Mouse (Mus musculus): ENCODE data around the gene Eif2ak4. TPM values are rescaled to one million over a fixed set of nuclear protein-coding genes. Genes with fewer than 3 reads are reported as not detected.

Gene Eif2ak4
- polyA plus RNA-seq, 1 experiment: 5.7 TPM

DNA sequence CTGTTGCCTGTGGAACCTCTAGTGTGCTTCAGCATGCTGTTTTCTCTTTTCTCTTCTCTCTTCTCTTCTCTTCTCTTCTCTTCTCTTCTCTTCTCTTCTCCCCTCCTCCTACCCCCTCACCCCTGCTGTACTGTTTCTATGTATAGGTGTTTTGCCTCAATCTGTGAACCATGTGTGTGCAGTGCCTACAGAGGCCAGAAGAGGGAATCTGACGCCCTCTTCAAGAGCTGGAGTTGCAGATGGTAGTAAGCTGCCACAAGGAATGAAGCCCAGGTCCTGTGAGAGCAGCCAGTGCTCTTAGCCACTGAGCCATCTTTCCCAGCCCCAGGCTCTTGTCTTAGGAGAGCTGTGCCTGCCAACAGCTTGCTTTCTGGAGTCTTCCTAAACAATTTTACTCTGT lies 78.2 kb downstream of the Eif2ak4 start:
- Histone ChIP-seq H3K4me3 (ENCODE audit: insufficient read depth, low read depth, low read length) (no peak overlapping the region; the same call in 1 of the 2 replicates), H3K4me1 (ENCODE audit: control insufficient read depth, insufficient read depth, insufficient read length, low read length) (peaks cover 4% of the 10 kb centered on the region; the same call in 1 of the 2 replicates), H3K27ac (replicated peaks; ENCODE audit: low read depth, low read length) (peak overlapping the region; percentile 90)

DNA sequence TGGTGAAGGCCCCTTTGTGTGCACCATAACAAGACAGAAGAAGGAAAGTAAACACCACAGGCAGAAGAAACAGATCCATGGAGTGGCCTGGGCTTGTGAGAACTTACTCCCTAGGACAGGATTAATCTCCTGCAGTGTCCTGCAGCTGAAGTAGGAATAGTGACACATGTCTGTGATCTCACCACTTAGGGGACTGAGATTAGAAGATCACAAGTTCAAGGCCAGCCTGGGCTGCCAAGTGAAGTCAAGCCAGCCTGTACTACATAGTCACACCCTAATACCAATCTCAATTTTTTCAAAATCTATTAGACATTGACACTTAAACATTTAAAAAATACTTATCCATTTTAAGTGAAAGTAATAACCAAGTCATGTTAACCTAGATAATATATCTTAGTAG lies 79.9 kb downstream of the Eif2ak4 start:
- no peak overlapping the region for H3K27ac ChIP-seq (replicated peaks; ENCODE audit: low read depth, low read length)
- peaks cover 4% of the 10 kb centered on the region; the same call in 1 of the 2 replicates for H3K4me1 ChIP-seq (ENCODE audit: control insufficient read depth, insufficient read depth, insufficient read length, low read length)
- H3K4me3 ChIP-seq (ENCODE audit: insufficient read depth, low read depth, low read length): no peak overlapping the region

DNA sequence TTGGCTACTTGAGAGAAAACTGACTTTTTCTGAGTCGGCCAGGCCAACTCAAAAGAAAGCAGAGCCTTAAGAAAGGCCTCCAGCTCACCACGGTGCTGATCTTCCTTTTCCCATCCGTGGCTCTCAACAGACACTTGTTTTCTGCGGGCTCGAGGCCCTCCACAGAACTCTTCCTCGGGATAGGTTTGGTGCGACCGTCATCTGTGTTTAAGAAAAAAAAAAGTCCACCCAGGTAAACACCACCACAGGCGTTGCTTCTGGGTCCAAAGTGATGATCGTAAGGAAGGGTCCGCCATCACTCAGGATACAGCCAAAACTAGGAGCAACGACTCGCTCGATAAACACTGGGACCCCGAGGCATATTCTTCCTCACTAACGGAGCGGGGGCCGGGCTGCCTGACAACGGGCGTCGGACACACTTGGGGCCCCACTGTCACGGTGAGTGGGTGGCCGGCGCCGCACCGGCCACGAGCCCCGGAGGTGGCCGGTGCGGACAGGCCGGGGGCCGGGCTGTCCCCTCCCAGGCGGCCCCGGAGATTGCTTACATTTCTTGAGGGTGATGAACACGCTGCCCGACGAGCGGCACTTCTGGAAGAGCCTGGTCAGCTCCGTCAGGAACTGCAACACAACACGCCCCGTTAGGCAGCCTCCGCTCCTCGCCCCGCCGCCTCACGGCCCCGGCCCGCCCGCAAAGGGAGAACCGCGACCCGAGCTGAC lies 90.6 kb downstream of the Eif2ak4 start:
- 0 out of 2 replicates have a peak overlapping the region, but pooled peaks have one; percentile 26 for H3K27ac ChIP-seq (replicated peaks; ENCODE audit: low read depth, low read length)
- peaks cover 8% of the 10 kb centered on the region for H3K4me1 ChIP-seq (ENCODE audit: control insufficient read depth, insufficient read depth, insufficient read length, low read length)
- peak overlapping the region; percentile 83 for H3K4me3 ChIP-seq (ENCODE audit: insufficient read depth, low read depth, low read length)

DNA sequence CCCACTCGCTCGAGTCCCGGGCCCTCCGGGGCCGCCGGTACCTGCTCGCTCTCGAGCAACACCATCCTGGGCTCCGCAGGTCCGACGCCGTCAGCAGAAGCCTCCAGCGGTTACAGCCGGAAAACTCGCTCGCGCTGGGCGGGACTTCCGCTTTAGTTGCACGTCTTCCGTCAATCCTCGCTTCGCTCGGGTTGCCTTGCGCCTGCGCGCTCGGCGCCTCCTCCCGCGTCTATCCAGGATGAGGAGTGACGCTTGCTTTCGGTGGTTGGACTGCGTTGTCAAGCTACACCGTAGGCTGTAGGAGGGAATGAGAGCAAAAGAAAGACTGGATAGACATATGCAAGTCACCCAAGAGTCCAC lies 91.1 kb downstream of the Eif2ak4 start, which contains the start of gene Srp14:
Srp14 (minus strand) TSS at position 162 of the 360 bp plus-strand sequence.
- H3K4me1 ChIP-seq (ENCODE audit: control insufficient read depth, insufficient read depth, insufficient read length, low read length): peaks cover 8% of the 10 kb centered on the region
- H3K4me3 ChIP-seq (ENCODE audit: insufficient read depth, low read depth, low read length): peak within 1 kb of the TSS; percentile 83
- H3K27ac ChIP-seq (replicated peaks; ENCODE audit: low read depth, low read length): peak within 1 kb of the TSS; percentile 69

DNA sequence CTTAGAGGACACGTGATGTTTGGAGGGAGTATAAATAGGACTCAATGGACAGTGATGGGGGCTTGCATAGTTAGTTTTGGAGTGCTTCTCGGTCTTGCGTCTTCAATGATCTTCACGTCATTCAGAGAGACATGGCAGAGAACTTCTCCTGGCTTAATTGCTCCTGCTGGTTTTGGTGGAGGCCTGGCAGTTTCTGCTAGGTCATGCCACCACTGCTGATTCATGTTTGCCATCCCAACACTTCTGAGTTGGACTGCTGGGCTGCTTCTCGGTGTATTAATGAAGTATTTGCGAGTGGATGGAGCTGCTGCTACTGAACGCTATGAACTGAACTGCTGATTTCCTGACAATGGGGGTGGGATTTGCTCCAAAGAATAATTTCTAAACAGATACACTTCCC lies 92.5 kb downstream of the Eif2ak4 start:
- no peak overlapping the region for H3K27ac ChIP-seq (replicated peaks; ENCODE audit: low read depth, low read length)
- no peak overlapping the region for H3K4me3 ChIP-seq (ENCODE audit: insufficient read depth, low read depth, low read length)
- H3K4me1 ChIP-seq (ENCODE audit: control insufficient read depth, insufficient read depth, insufficient read length, low read length): peaks cover 8% of the 10 kb centered on the region

DNA sequence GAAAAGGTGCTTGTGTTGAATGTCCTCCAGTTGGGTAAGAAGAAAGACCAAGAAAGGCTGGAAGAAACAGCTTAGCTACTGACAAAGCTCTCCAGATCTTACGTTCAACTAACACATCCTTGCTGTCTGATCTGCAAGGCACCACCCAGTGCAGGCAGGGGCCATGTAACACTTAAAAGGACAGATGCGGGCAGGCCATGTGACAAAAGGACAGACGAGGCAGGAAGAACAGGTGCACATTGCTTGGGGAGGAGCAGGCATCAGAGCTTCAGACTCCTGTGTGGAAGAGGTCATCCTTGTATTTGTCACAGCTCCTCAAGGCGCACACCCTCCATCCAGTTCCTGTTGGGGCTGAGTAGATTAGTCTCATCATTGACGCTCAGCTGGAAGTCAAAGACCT lies 94.6 kb downstream of the Eif2ak4 start:
- no peak overlapping the region for H3K27ac ChIP-seq (replicated peaks; ENCODE audit: low read depth, low read length)
- H3K4me3 ChIP-seq (ENCODE audit: insufficient read depth, low read depth, low read length): no peak overlapping the region
- H3K4me1 ChIP-seq (ENCODE audit: control insufficient read depth, insufficient read depth, insufficient read length, low read length): peaks cover 8% of the 10 kb centered on the region

DNA sequence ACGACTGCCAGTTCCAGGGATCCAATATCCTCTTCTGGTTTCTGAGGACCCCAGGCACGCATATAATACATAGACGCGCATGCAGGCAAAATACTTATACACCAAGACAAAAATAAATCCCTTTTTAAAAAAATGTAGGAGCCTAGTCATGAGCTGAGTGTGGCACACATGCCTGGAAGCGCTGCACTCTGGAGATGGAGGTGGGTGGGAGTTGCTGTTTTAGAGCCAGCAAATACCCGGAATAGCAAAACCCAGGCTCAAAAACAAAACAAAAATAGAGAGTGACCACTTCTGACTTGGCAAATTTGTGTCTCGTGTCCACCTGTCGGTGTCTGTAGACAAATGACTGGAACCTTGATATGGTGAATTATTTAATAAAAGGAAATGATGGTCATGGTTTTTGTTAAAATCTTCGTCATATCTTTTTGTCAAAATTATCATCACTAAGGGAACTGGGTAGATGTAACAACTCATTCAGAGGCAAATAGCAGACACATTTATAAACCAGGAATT lies 96.0 kb downstream of the Eif2ak4 start:
- no peak overlapping the region for H3K27ac ChIP-seq (replicated peaks; ENCODE audit: low read depth, low read length)
- no peaks in the 10 kb centered on the region for H3K4me1 ChIP-seq (ENCODE audit: control insufficient read depth, insufficient read depth, insufficient read length, low read length)
- H3K4me3 ChIP-seq (ENCODE audit: insufficient read depth, low read depth, low read length): no peak overlapping the region

DNA sequence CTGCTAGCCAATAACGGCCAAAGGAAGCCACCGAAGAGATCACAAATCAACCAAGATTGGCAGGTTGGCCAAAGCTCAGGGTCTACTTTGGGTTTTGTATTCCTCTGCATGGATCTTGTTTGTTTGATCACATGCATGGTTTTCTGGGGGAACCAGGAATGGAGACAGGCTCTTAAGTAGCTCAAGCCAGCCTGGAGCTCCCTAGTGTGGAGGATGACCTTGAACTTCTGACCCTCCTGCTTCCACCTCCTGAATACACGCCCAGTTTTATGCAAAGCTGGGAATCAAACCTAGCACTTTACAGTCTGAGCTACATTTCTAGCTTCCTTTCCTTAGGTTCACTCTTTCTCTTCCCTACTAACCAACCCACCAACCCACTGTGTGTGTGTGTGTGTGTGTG lies 97.0 kb downstream of the Eif2ak4 start:
- peaks cover 2% of the 10 kb centered on the region for H3K4me1 ChIP-seq (ENCODE audit: control insufficient read depth, insufficient read depth, insufficient read length, low read length)
- H3K27ac ChIP-seq (replicated peaks; ENCODE audit: low read depth, low read length): no peak overlapping the region
- no peak overlapping the region for H3K4me3 ChIP-seq (ENCODE audit: insufficient read depth, low read depth, low read length)

DNA sequence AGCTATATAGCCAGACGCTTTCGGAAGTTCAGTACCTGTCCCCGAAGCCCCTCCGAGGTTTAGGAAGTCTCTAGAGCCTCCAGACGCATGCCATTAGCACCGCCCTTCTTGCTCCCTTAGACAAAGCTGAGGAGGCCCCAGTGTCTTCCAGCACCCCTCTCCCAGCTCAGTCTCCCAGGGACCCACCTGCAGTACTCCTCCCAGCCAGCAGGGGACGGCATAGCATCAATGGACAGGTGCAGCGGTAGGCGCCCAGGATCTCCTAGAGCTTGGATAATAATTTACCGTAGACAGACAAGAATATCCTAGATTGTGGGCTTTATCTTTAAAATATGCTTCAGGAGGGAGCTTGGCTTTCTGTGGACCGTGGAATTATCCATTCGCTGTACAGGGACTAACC lies 98.5 kb downstream of the Eif2ak4 start:
- Histone ChIP-seq H3K4me1 (ENCODE audit: control insufficient read depth, insufficient read depth, insufficient read length, low read length) (peaks cover 15% of the 10 kb centered on the region), H3K4me3 (ENCODE audit: insufficient read depth, low read depth, low read length) (no peak overlapping the region)

DNA sequence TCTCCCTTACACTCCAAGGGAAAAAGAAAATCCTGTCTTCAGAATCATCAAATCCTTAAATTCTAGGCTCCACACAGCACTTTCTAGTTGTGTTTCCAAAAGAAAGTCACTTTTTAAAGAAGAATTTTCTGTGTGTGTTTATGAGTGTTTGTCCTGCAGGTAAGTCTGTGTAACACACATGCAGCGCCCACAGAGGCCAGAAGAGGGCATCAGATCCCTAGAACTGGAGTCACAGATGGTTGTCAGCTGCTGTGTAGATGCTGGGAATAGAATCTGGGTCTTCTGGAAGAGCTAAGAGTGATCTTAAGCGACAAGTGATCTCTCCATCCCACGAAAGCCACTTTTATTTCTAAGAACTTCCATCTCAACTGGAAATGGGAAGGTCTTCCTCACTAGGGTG lies 99.4 kb downstream of the Eif2ak4 start:
- H3K4me1 ChIP-seq (ENCODE audit: control insufficient read depth, insufficient read depth, insufficient read length, low read length): peaks cover 17% of the 10 kb centered on the region
- H3K27ac ChIP-seq (replicated peaks; ENCODE audit: low read depth, low read length): no peak overlapping the region
- H3K4me3 ChIP-seq (ENCODE audit: insufficient read depth, low read depth, low read length): no peak overlapping the region

More for the DNA sequence above, 98.5 kb downstream of the Eif2ak4 start:
- no peak overlapping the region for H3K27ac ChIP-seq (replicated peaks; ENCODE audit: low read depth, low read length)

DNA sequence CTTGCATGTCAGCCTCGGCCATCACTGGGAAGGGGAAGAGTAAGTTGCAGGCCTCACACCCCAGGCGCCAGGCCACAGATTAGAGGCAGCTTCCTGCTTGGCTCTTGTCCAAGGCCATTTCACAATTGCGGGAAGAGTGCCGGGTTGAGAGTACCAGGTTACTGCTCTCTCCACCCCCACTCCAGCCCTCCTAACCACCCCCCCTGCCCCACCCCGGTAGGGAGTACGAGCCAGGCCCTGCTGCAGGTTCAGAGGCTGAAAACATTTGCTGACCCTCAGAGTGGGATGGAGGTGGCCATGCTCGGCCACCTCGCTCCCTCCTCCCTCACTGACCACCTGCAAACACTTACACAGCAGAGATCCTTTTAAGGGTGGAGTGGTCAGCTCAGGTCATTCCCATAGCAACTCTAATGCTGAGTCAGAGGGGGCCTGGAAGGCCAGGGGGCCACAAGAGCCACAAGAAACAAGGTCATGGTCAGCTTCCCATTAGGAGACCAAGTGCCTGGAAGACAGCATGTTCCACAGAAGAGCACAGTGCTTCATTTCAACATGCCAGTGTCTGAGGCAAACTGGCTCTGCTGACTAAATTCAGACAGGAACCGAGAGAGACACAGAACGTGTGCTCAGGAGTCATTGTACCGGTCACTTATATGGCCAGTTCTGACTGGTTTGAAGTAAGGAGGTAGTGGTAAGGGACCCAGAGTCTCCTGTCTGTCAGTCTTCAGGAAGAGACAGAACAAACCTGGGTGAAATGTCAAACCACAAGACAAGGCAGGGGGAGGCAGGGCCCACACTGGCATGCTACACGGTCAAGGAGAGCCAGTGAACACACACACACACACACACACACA lies 102.0 kb downstream of the Eif2ak4 start:
- Histone ChIP-seq H3K27ac (replicated peaks; ENCODE audit: low read depth, low read length) (0 out of 2 replicates have a peak overlapping the region, but pooled peaks have one; percentile 3), H3K4me1 (ENCODE audit: control insufficient read depth, insufficient read depth, insufficient read length, low read length) (peaks cover 17% of the 10 kb centered on the region), H3K4me3 (ENCODE audit: insufficient read depth, low read depth, low read length) (no peak overlapping the region)

DNA sequence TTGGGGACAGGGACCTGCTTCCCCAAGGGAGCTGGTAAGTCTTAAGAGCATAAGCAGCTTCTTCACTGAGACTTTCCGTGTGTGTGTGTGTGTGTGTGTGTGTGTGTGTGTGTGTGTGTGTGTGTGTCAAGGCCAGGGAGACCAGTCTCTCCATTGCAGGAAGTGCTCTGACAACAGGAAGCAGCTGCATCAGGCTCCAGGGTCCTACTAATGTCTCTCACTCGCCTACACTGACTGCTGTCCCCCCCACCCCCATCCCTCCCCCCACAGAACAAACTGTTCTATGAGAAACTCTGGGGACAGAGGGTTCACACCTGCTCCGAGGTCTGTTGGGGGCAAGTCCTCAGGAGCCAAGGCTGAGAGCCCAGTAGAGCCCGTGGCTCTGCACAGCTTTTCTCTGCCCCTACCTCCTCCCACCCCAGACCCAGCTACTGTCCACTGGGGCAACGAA lies 102.9 kb downstream of the Eif2ak4 start:
- H3K27ac ChIP-seq (replicated peaks; ENCODE audit: low read depth, low read length): 0 out of 2 replicates have a peak overlapping the region, but pooled peaks have one; percentile 3
- peaks cover 17% of the 10 kb centered on the region for H3K4me1 ChIP-seq (ENCODE audit: control insufficient read depth, insufficient read depth, insufficient read length, low read length)
- H3K4me3 ChIP-seq (ENCODE audit: insufficient read depth, low read depth, low read length): no peak overlapping the region

DNA sequence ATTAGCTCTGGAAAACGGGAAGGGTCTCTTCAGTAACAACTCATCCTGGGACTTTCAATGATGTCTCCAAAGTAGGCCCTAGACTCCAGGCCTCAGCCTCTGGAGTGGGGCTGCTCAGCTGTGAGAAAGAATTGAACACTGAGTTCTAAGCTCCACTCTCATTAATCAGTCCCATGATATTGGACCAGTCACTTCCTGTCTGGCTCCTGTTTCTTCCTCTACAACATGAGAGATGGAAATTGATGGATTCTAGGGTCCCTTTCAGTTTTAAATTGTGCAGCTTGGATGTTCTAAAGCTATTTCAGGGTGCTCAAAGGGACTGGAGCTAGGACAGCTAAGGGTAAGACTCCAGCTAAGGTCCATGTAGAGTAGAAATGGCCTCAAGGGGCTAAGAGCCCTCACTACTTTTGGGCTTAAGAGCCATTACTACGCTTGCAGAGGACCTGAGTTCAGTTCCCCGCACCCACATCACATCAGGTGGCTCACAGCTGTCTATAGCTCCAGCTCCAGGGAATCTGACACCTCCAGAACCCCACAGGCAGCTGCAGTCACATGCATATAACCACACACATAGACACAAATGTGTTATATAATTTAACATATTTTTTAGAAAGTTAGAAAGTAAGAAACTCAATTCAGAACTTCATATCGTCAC lies 103.5 kb downstream of the Eif2ak4 start:
- peaks cover 17% of the 10 kb centered on the region for H3K4me1 ChIP-seq (ENCODE audit: control insufficient read depth, insufficient read depth, insufficient read length, low read length)
- 0 out of 2 replicates have a peak overlapping the region, but pooled peaks have one; percentile 8 for H3K27ac ChIP-seq (replicated peaks; ENCODE audit: low read depth, low read length)
- H3K4me3 ChIP-seq (ENCODE audit: insufficient read depth, low read depth, low read length): no peak overlapping the region

DNA sequence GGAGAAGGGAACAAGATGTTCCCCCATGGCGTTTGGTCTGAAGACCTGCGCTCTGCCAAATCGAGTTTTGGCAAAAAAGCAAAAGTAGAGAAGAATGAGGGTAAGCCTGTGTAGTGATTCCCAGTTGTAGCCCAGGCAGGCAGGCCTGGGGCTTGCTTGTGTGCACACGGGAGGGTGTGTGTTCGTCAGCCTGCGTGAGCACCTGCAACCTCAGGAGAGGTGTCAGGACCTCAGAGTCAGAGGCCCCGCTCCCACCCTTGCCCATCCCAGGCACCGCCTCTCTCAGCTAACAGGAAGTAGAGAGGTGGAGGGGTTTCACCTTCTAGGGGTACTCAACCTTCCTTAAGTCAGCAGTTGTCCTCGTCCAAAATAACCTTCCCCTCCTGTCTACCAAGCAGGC lies 106.6 kb downstream of the Eif2ak4 start:
- Histone ChIP-seq H3K4me3 (ENCODE audit: insufficient read depth, low read depth, low read length) (no peak overlapping the region), H3K27ac (replicated peaks; ENCODE audit: low read depth, low read length) (no peak overlapping the region), H3K4me1 (ENCODE audit: control insufficient read depth, insufficient read depth, insufficient read length, low read length) (peaks cover 17% of the 10 kb centered on the region)

DNA sequence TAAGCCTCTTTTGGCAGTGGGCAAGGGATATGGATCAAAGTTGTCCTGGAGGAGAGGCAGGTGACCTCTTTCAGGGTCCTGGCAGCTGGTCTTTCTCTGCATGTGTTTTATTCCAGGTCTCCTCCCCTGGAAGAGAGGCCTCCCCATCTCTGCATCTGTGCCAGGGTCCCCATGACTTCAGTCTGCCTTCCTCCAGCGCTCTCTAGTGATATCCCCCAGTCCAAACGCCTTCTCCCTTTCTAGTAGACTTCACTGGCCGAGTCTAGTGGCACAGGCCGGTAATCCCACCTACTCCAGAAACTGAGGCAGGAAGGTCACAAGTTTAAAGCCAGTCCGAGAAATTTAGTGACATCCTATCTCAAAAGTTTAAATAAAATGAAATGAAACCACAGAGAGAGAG lies 109.5 kb downstream of the Eif2ak4 start:
- no peak overlapping the region for H3K27ac ChIP-seq (replicated peaks; ENCODE audit: low read depth, low read length)
- no peak overlapping the region for H3K4me3 ChIP-seq (ENCODE audit: insufficient read depth, low read depth, low read length)
- no peaks in the 10 kb centered on the region for H3K4me1 ChIP-seq (ENCODE audit: control insufficient read depth, insufficient read depth, insufficient read length, low read length)

Measured in brown adipose tissue, adult 24 weeks (tissue).